Mouse (Mus musculus) erythroblast, embryonic 14.5 days (primary cell): ENCODE results near the gene Pxk.

Experiments used
- GATA1 ChIP-seq: IDR thresholded peaks from 2 replicates; pipeline ENCODE4 v1.6.1; 2012; ENCODE audit warnings: low read length, inconsistent platforms, mixed read lengths
- TAL1 ChIP-seq: IDR thresholded peaks from 3 replicates; pipeline ENCODE4 v1.6.1; 2012; ENCODE audit warnings: low read length, inconsistent platforms, mixed read lengths

- TF ChIP-seq GATA1 (no peak), TAL1 (no peak)
These were observed 37.1 kb downstream of the Pxk start for GRCm38 (mm10) chr14:8135130-8135529.
